Mouse (Mus musculus) bone marrow macrophage, adult 2 months (primary cell): Measurements from ENCODE around the gene Klk5. TPM values are rescaled to one million over a fixed set of nuclear protein-coding genes. Genes with fewer than 3 reads are reported as not detected.

Source experiments
- H3K27ac ChIP-seq: 2 replicates; pipeline ENCODE4 v1.5.1; 2012; ENCODE audit warnings: low read depth, low read length; ENCODE audit not compliant: insufficient read depth
- H3K4me1 ChIP-seq: 2 replicates; pipeline ENCODE4 v1.6.1; 2012; ENCODE audit warnings: low read length; ENCODE audit not compliant: control insufficient read depth, insufficient read depth
- H3K4me3 ChIP-seq: 2 replicates; pipeline ENCODE4 v1.5.1; 2012; ENCODE audit warnings: mild to moderate bottlenecking, low read length, moderate library complexity; ENCODE audit not compliant: insufficient read depth
- CTCF ChIP-seq: IDR thresholded peaks from 2 replicates; pipeline ENCODE4 v1.5.1; 2012; ENCODE audit warnings: low read depth, mild to moderate bottlenecking, low read length, moderate library complexity
- POLR2A ChIP-seq: IDR thresholded peaks from 2 replicates; pipeline ENCODE4 v1.6.1; 2012; ENCODE audit warnings: mild to moderate bottlenecking, low read depth, low read length, borderline replicate concordance
- polyA plus RNA-seq: library from polyadenylated mRNA; stranded (reverse); fragments of >200 nt; gene quantifications from 2 replicates; pipeline ENCODE4 v1.2.4, GENCODE M21; 2012; ENCODE audit not compliant: missing spikeins, insufficient read depth, insufficient read length

Gene Klk5
- polyA plus RNA-seq, 1 experiment: not detected

DNA sequence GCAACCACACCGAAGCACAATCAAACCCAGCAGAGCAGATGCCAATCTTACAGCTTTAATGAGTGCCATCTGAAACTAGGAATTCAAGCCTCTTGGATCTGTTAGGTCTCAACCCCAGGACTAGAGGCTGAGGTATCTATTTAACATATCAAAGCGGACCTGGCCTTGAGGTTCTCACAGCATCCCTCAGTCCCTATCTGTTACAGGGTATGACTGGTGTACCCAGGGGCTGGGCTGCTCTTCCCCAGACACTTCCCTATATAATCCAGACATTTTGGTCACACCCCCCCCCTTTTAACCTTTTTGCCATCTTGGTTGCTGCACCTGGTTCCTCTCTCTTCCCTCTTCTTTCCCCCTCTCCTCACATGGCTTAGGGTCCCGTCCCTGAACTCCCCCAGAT lies 31.9 kb downstream of the Klk5 start:
- no peak for TF ChIP-seq POLR2A
- TF ChIP-seq CTCF: no peak
- no peak overlapping the region for H3K4me3 ChIP-seq

DNA sequence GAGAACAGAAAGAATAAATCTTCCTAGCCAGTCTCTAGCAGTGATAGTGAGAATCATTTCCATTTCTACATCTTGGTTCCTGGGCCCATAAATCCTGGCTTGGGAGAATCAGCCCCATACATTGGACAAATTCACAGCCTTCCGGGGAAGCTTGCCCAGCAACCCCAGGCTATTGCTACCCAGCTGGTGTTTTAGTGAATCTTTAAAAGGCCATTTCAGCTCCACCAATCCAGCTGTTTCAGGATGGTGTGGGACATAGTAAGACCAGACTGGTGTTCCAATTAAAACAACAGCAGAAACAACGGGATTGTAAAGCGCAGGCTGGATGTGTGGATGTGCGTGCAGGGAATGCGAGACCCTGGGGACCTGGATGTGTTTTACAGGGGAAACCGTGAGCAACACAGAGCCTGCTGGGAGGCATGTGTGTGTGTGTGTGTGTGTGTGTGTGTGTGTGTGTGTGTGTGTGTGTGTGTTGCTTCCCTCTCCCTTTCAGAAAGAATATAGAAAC lies 33.2 kb downstream of the Klk5 start:
- Histone ChIP-seq H3K27ac (no peak overlapping the region), H3K4me3 (no peak overlapping the region), H3K4me1 (no peaks in the 10 kb centered on the region)
- TF ChIP-seq CTCF (no peak), POLR2A (no peak)

More for the DNA sequence above, 31.9 kb downstream of the Klk5 start:
- Histone ChIP-seq H3K27ac (no peak overlapping the region), H3K4me1 (no peaks in the 10 kb centered on the region)

DNA sequence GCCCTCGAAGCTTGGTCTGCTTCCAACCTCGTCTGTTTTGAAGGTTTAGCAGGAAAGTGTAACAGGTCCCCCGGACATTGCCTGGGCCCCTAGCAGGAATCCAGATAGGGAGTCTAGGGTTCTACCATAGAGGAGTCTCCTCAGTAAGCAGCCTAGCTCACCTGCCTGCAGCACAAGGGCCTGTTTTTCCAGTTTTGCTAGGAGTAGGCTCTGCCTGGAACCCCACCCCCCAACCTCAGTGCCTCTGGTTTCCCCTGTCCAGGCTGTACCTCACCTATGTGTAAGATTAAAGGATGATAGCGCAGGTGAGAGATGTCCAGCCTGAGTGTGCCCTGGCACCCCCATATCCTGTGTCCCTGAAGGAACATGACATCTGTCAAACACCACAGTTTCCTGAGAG lies 34.7 kb downstream of the Klk5 start:
- H3K4me1 ChIP-seq: no peaks in the 10 kb centered on the region
- TF ChIP-seq CTCF (no peak), POLR2A (no peak)
- H3K27ac ChIP-seq: no peak overlapping the region
- H3K4me3 ChIP-seq: no peak overlapping the region

DNA sequence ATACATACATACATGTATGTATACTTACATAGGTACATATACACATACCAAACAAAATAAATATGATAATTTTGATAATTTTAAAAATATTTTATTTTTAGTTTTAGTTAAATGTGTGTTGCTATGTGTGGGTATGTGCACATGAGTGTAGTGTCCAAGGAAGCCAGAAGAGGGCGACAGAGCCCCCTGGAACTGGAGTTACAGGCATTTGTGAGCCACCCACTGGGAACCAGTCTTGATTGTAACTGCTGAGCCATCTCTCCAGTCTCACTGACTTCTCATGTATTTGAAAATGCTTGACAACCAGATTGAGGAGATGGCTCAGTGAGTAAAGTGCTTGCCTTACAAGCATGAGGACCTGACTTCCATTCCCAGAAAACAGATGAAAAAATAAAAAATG lies 36.5 kb downstream of the Klk5 start:
- TF ChIP-seq CTCF (no peak), POLR2A (no peak)
- H3K4me3 ChIP-seq: no peak overlapping the region
- no peak overlapping the region for H3K27ac ChIP-seq
- 0 out of 2 replicates have a peak, but pooled peaks cover 2% of the 10 kb centered on the region for H3K4me1 ChIP-seq

DNA sequence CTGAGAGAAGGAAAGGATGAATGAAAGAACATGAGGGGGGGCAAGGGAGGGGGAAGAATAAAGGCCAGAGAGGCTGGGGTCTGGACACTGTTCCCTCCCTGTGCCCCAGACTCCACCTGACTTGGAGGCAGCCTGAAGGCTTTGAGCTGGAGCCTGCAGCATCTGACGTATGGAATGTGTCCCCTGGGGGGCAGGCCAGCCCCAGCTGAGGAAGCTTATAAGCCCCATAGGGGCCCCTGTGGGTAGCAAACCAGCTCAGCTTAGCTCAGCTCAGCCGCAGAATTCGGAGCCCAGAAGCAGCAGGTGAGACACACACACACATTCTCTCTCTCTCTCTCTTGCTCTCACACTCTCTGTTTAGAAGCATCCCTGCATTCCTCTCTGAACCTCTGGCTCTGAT lies 39.1 kb downstream of the Klk5 start, which contains the start of gene Klk4:
TSS of gene Klk4 (plus strand) at position 249 of the 400 bp plus-strand sequence.
- no peak within 1 kb of the TSS for H3K27ac ChIP-seq
- TF ChIP-seq CTCF (no peak), POLR2A (no peak)
- 0 out of 2 replicates have a peak, but pooled peaks cover 2% of the 10 kb centered on the region for H3K4me1 ChIP-seq
- H3K4me3 ChIP-seq: no peak within 1 kb of the TSS

DNA sequence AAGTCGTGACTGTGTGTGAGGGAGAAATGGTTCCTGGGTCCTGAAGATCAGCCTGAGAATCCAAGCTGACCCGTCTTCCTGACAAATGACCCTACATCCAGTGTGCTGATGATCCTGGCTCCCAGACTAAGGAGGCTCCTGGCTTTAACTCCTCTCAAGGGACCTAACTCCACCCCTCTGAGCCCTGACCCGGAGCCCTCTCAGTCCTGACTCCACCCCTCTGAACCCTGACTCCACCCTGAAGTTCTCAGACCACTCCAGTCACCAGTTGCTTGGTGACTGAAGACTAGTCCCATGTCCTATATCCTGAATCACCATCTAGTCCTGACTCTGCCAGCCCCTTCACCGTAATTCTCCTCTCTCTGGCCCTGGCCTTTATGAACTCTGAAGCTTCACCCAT lies 40.6 kb downstream of the Klk5 start:
- Histone ChIP-seq H3K4me3 (no peak overlapping the region), H3K4me1 (0 out of 2 replicates have a peak, but pooled peaks cover 2% of the 10 kb centered on the region), H3K27ac (no peak overlapping the region)
- TF ChIP-seq CTCF (no peak), POLR2A (no peak)

DNA sequence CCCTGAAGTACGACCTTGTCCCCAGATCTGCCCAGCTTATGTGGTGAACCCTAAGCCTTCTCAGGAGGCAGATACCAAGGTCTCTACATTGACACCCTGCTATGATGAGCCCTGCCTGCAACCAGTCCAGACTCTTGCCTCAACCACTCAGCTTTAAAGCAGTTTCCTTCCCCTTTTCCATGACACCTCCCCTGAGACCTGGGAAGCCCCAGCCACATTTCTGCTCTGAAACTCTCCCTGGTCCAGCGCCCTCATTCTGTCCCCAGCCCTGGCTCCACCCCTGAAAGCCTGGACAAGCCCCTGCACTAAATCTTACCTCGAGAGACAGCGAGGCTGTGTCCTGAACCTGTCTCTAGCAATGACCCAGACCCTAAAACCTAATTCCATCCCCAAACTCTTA lies 41.0 kb downstream of the Klk5 start:
- TF ChIP-seq CTCF (no peak), POLR2A (no peak)
- Histone ChIP-seq H3K27ac (no peak overlapping the region), H3K4me1 (0 out of 2 replicates have a peak, but pooled peaks cover 2% of the 10 kb centered on the region), H3K4me3 (no peak overlapping the region)

DNA sequence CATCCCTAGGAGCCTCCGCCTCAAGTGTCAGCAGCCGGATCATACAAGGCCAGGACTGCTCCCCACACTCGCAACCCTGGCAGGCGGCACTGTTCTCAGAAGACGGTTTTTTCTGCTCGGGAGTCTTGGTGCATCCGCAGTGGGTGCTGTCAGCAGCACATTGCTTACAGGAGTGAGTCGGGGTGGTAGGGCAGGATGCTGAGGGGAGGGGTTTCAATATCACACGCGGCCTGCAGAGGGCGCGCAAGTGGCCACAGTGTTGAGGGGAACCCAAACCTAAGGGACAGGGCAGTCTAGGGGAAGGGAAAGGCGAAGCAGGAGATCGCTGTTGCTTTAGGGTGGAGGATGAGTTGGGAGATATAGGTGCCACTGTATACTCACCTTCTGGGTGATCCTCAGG lies 41.8 kb downstream of the Klk5 start:
- H3K27ac ChIP-seq: no peak overlapping the region
- H3K4me1 ChIP-seq: 0 out of 2 replicates have a peak, but pooled peaks cover 2% of the 10 kb centered on the region
- no peak overlapping the region for H3K4me3 ChIP-seq
- peak; percentile 62; the same call in 1 of the 2 replicates for TF ChIP-seq CTCF
- no peak for TF ChIP-seq POLR2A

DNA sequence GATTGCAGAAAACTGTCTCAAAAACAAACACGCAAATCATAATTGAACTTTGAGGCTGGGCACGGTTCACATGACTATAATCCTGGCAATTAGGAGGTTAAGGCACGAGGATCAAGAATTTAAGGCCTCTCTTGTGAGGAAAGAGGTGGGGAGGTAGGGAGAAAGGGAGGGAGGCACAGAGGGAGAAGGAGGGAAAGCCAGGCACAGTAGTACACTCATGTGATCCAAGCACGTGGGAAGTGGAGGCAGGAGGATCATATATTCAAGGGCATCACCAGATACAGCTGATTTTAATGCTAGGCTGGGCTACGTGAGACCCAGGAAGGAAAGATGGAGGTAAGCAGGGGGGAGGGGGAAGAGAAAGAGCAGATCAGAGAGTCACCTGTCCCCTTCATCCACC lies 49.6 kb downstream of the Klk5 start:
- no peak overlapping the region for H3K27ac ChIP-seq
- H3K4me3 ChIP-seq: no peak overlapping the region
- no peak for TF ChIP-seq CTCF
- TF ChIP-seq POLR2A: no peak
- no peaks in the 10 kb centered on the region for H3K4me1 ChIP-seq

DNA sequence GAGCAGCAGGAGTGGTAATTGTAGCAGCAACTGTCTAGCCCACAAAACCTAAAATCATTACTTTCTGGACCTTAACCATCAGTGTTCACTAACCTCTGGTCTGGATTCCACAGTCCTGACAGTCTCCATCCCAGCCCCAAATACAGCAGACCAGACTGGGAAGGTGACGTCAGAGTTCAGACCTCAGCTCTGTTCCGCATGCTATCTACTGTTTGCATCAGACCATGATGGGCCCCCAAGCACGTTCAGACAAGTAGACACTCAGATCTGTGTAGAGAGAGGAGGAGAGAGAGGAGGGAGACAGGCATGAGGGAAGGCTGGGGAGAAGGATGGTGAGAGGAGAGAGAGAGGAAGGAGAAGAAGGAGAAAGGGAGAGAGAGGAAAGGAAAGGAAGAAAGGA lies 50.0 kb downstream of the Klk5 start:
- TF ChIP-seq CTCF: no peak
- no peak for TF ChIP-seq POLR2A
- Histone ChIP-seq H3K4me3 (no peak overlapping the region), H3K27ac (no peak overlapping the region), H3K4me1 (no peaks in the 10 kb centered on the region)
